Mouse (Mus musculus): ENCODE results near the gene Uhrf2.

DNA sequence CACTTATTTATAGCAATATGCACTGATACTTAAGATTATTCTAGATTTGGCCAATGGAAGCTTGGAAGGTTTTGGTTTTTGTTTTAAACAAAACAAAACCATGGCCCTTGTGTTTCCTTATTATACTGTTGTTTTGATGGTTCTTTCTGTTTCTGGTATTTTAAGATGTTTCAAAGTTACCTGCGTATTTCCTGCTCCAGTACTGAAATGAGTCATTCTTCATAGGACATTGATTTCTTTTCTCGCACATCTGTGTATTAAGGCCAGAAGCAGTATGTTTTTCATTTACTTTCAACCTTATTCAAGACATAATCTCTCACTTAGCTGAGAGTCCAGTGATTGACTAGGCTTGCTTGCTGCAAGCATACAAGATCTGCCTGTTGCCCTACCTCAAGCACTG is 13.4 kb downstream of the Uhrf2 start:
- TF ChIP-seq POLR2A (IDR thresholded peaks at IDR 0.05; ENCODE audit: insufficient read depth, low read depth, low read length) (no peak), CTCF (IDR thresholded peaks at IDR 0.05) (no peak), EP300 (IDR thresholded peaks at IDR 0.05; ENCODE audit: insufficient read depth, low read depth, low read length) (no peak)
